ENCODE assay signal across 28 mouse cellular contexts in the genomic region with DNA sequence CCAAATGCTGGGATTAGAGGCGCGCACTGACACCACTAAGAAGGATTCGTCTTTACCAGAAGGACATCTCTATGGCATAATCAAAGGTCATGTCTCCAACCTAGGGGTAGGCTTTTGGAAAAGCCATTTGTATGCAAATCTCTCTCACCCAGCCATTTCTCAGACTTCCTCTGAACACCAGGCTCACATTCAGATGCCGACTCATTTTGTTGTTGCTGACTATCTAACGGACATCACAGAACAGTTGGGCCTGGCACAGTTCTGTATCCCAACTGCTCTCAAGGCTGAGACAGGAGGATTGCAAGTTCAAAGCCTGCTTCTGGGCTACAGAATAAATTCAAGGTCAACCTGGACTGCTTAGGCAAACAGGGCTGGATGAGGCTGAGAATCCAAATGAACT. TPM values are rescaled to one million over a fixed set of nuclear protein-coding genes. Genes with fewer than 3 reads are reported as not detected.
"Had no signal": no experiment of that assay in that cellular context is flagged by ENCODE, and none has a peak within 500 bp of the region (broad histone marks: within the 10 kb centered on the region; RNA-seq: fewer than 3 reads in every experiment).

No protein-coding gene starts in this region.

- H3K36me3 ChIP-seq: heart, embryonic 10.5 days; heart, embryonic 12.5 days; hindbrain, embryonic 10.5 days; hindbrain, embryonic 12.5 days; limb, embryonic 13.5 days; limb, embryonic 15.5 days; liver, embryonic 12.5 days had no signal

- ATAC-seq: hindbrain, embryonic 16.5 days; inflammation-experienced regulatory T-cells, adult 6 months; intestine, embryonic 16.5 days; liver, embryonic 12.5 days had no signal

- H3K9ac ChIP-seq: heart, embryonic 12.5 days; hindbrain, embryonic 12.5 days; hindbrain, embryonic 14.5 days; limb, embryonic 13.5 days; limb, embryonic 15.5 days; liver, embryonic 12.5 days; liver, embryonic 14.5 days had no signal

- H3K4me2 ChIP-seq: heart, embryonic 12.5 days; hindbrain, embryonic 12.5 days; hindbrain, embryonic 14.5 days; limb, embryonic 13.5 days; limb, embryonic 15.5 days; liver, embryonic 12.5 days had no signal

- H3K9me3 ChIP-seq: heart, embryonic 10.5 days; heart, embryonic 12.5 days; hindbrain, embryonic 10.5 days; hindbrain, embryonic 12.5 days; limb, embryonic 13.5 days; limb, embryonic 15.5 days; liver, embryonic 12.5 days had no signal

- H3K4me3 ChIP-seq: gastrocnemius, adult 2 months; heart, embryonic 10.5 days; heart, embryonic 12.5 days; hindbrain, embryonic 10.5 days; hindbrain, embryonic 12.5 days; layer of hippocampus, adult 2 months; left cerebral cortex, adult 2 months; limb, embryonic 13.5 days; limb, embryonic 15.5 days; liver, embryonic 12.5 days had no signal

- H3K27me3 ChIP-seq: heart, embryonic 12.5 days; limb, embryonic 15.5 days had no signal

- H3K4me1 ChIP-seq: hindbrain, embryonic 10.5 days; hindbrain, embryonic 12.5 days had no signal

- DNase-seq: gastrocnemius, adult 2 months; gastrocnemius, postnatal 10 days; gastrocnemius, postnatal 25 days; heart, adult 18-20 months; heart, postnatal 10 days; heart, postnatal 4 days; kidney, adult 18-20 months; kidney, adult 8-10 months; kidney, postnatal 10 days; kidney, postnatal 25 days; kidney, postnatal 4 days; left cerebral cortex, postnatal 4 days had no signal

- H3K27ac ChIP-seq: gastrocnemius, adult 2 months; heart, embryonic 10.5 days; hindbrain, embryonic 10.5 days; hindbrain, embryonic 12.5 days; hindbrain, embryonic 14.5 days; layer of hippocampus, adult 2 months; left cerebral cortex, adult 2 months; limb, embryonic 13.5 days; limb, embryonic 15.5 days; liver, embryonic 12.5 days; liver, embryonic 14.5 days had no signal

RNA-seq across cellular contexts. Expression of a gene that starts 14.4 kb away (rescaled TPM):
- polyA plus RNA-seq: inflammation-experienced regulatory T-cells, adult 6 months had no signal

RNA-seq across cellular contexts. Expression of a gene that starts 18.1 kb away (rescaled TPM):
- polyA plus RNA-seq: inflammation-experienced regulatory T-cells, adult 6 months had no signal

RNA-seq across cellular contexts. Expression of a gene that starts 25.5 kb away (rescaled TPM):
- polyA plus RNA-seq: heart, embryonic 10.5 days; heart, embryonic 14.5 days; inflammation-experienced regulatory T-cells, adult 6 months; limb, embryonic 13.5 days; liver, adult 2 months; liver, embryonic 12.5 days; liver, embryonic 14.5 days had no signal
